Mouse (Mus musculus) cortical plate, adult 2 months (tissue): Measurements from ENCODE around the gene Pnn.

Experiments
- CTCF ChIP-seq: fragments of 200-500 bp; IDR thresholded peaks from 2 replicates; pipeline ENCODE4 v1.5.1; 2011; ENCODE audit warnings: mild to moderate bottlenecking, control low read depth, low read length; ENCODE audit not compliant: insufficient read depth; ENCODE audit errors: extremely low read depth
- POLR2A ChIP-seq: fragments of 200-500 bp; IDR thresholded peaks from 2 replicates; pipeline ENCODE4 v1.6.1; 2011; ENCODE audit warnings: mild to moderate bottlenecking, low read length, control low read depth; ENCODE audit not compliant: insufficient read depth; ENCODE audit errors: extremely low read depth

DNA sequence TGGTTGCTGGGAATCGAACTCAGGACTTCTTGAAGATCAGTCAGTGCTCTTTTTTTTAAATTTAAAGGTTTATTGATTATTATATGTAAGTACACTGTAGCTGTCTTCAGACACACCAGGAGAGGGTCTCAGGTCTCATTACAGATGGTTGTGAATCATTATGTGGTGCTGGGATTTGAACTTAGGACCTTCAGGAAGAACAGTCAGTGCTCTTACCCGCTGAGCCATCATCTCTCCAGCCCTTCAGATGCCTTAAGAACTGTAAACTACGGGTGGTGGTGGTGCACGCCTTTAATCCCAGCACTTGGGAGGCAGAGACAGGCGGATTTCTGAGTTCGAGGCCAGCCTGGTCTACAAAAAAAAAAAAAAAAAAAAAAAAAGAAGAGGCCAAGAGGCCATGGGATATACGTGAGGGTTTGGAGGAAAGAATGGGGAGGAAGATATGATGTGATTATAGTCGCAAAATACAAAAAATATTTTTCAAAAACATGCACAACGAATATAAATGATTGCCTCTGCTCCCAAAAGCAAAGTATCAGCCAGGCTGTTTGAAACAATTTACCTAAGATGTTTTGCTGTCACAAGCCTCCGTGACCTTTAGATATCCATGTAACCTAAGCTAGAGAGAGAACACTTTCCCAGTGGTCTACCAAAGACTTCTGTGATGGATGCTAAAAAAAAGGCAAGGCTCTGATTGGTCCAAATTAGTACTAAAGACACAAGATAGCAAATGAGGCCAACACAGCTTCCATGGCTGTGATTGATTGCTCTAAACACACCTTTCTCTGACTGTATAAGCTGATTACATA lies 27.3 kb upstream of the Pnn start:
- TF ChIP-seq POLR2A (no peak), CTCF (no peak)
